Mouse (Mus musculus) CH12.LX (cell line): ENCODE data around the gene Vps37c.

ENCODE experiments used
- CTCF ChIP-seq, 2 experiments: IDR thresholded peaks in 1 of 2; conservative IDR thresholded peaks in 1 of 2; 2 replicates each; pipeline ENCODE4 v1.5.1; 2011 to 2012; ENCODE audit warnings: low read depth in 2 of 2, low read length in 2 of 2, improper control_type of control experiment in 1 of 2, inconsistent platforms in 1 of 2, mild to moderate bottlenecking in 1 of 2, moderate library complexity in 1 of 2
- E2F4 ChIP-seq: IDR thresholded peaks from 2 replicates; pipeline ENCODE4 v1.6.1; 2011; ENCODE audit warnings: low read depth, low read length, improper control_type of control experiment; ENCODE audit not compliant: insufficient replicate concordance
- JUND ChIP-seq: conservative IDR thresholded peaks from 2 replicates; pipeline ENCODE4 v1.6.1; 2011; ENCODE audit warnings: low read depth, low read length, improper control_type of control experiment
- MAX ChIP-seq: IDR thresholded peaks from 2 replicates; pipeline ENCODE4 v1.6.1; 2011; ENCODE audit warnings: low read length, improper control_type of control experiment
- NELFE ChIP-seq: IDR thresholded peaks from 2 replicates; pipeline ENCODE4 v1.6.1; 2011; ENCODE audit warnings: low read depth, low read length, improper control_type of control experiment
- POLR2A ChIP-seq: IDR thresholded peaks from 2 replicates; pipeline ENCODE4 v1.6.1; 2011; ENCODE audit warnings: low read depth, mild to moderate bottlenecking, improper control_type of control experiment, low read length
- SMC3 ChIP-seq: IDR thresholded peaks from 2 replicates; pipeline ENCODE4 v1.6.1; 2011; ENCODE audit warnings: low read depth, low read length, improper control_type of control experiment
- USF2 ChIP-seq: conservative IDR thresholded peaks from 2 replicates; pipeline ENCODE4 v1.6.1; 2011; ENCODE audit warnings: low read depth, low read length, improper control_type of control experiment
- ZKSCAN1 ChIP-seq: IDR thresholded peaks from 2 replicates; pipeline ENCODE4 v1.6.1; 2012; ENCODE audit warnings: low read depth, inconsistent platforms, low read length, improper control_type of control experiment, borderline replicate concordance
- ZNF384 ChIP-seq: IDR thresholded peaks from 2 replicates; pipeline ENCODE4 v1.6.1; 2012; ENCODE audit warnings: low read depth, low read length, improper control_type of control experiment, inconsistent platforms

DNA sequence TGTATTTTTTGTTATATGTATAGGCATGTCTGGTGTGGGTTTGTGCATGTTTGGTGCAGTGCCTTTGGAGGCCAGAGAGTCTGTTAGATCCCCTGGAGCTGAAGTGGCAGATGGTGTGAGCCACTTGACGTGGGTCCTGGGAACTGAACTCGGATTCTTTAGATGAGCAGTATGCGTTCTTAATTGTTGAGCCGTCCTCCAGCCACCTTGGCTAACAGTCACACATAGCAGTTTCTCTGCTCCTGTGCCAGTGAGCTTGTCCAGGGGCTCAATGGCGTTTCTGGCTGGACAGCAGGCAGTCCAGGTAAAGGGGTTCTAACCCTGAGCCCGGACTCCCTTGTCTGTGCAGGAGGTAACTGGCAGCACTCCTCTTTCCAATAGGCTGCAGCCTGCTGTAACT lies 20.4 kb downstream of the Vps37c start:
- TF ChIP-seq SMC3 (no peak), MAX (no peak), CTCF (conservative IDR thresholded peaks at IDR 0.05 in 1 of 2, IDR thresholded peaks at IDR 0.05 in 1 of 2; ENCODE audit: low read depth in 2 of 2, low read length in 2 of 2) (no peak), E2F4 (no peak), POLR2A (no peak), JUND (no peak), ZKSCAN1 (no peak), NELFE (no peak), USF2 (no peak), ZNF384 (no peak)
